Comparison of ENCODE assay signal across 9 mouse cellular contexts in genomic region chr8:88265511-88265910, GRCm38 (mm10). TPM values are rescaled to one million over a fixed set of nuclear protein-coding genes. Genes with fewer than 3 reads are reported as not detected.
DNase-seq lines count a peak whose midpoint lies in the region; ATAC-seq and TF ChIP-seq lines count a peak whose summit lies in the region.
"Had no signal": no experiment of that assay in that cellular context is flagged by ENCODE, and none has a peak within 500 bp of the region (broad histone marks: within the 10 kb centered on the region; RNA-seq: fewer than 3 reads in every experiment).

No protein-coding gene starts in this region.

- 14% methylated on average over 2 of the region's 2 CpGs for WGBS in hindbrain, postnatal 0 days
- WGBS in hindbrain, embryonic 14.5 days = 15% methylated on average over 2 of the region's 2 CpGs

- peak; percentile 20 for DNase-seq in hindbrain, postnatal 0 days (ENCODE audit: low spot score)
- no peak for DNase-seq in hindbrain, embryonic 14.5 days (ENCODE audit: low spot score)
- DNase-seq in 416B (ENCODE audit: low read depth) = peak; percentile 60
- DNase-seq in brain, adult 2 months (ENCODE audit: low read depth, low spot score) = peak; percentile 27
- peak; percentile 81 for DNase-seq in forelimb bud, embryonic 11.5 days (ENCODE audit: low read depth, low spot score)
- DNase-seq in gastrocnemius, postnatal 14 days = no peak
- DNase-seq in layer of hippocampus, adult 2 months (ENCODE audit: low spot score in 2 of 2) = no peak

- H3K4me1 ChIP-seq in hindbrain, postnatal 0 days (ENCODE audit: insufficient read depth, low read length) = no peaks in the 10 kb centered on the region
- H3K4me1 ChIP-seq in hindbrain, embryonic 14.5 days (replicated peaks; ENCODE audit: control insufficient read depth, insufficient read depth, low read length) = no peaks in the 10 kb centered on the region

- no peak overlapping the region for H3K9ac ChIP-seq in hindbrain, postnatal 0 days (replicated peaks; ENCODE audit: low read length)
- no peak overlapping the region for H3K9ac ChIP-seq in hindbrain, embryonic 14.5 days
- H3K9ac ChIP-seq: neural tube, embryonic 12.5 days had no signal

- H3K27ac ChIP-seq in hindbrain, postnatal 0 days = no peak overlapping the region
- H3K27ac ChIP-seq in hindbrain, embryonic 14.5 days = no peak overlapping the region
- H3K27ac ChIP-seq in layer of hippocampus, adult 2 months = no peak overlapping the region
- H3K27ac ChIP-seq: neural tube, embryonic 12.5 days had no signal

- no peaks in the 10 kb centered on the region for H3K9me3 ChIP-seq in hindbrain, postnatal 0 days (ENCODE audit: low read length)
- H3K9me3 ChIP-seq in hindbrain, embryonic 14.5 days (ENCODE audit: control insufficient read depth, low read length) = no peaks in the 10 kb centered on the region
- H3K9me3 ChIP-seq: neural tube, embryonic 12.5 days had no signal

- H3K4me2 ChIP-seq in hindbrain, postnatal 0 days (ENCODE audit: low read depth, low read length) = no peak overlapping the region
- no peak overlapping the region for H3K4me2 ChIP-seq in hindbrain, embryonic 14.5 days (replicated peaks)
- H3K4me2 ChIP-seq: neural tube, embryonic 12.5 days had no signal

- intact Hi-C loops in gastrocnemius, postnatal 14 days (cut with DNase I; ENCODE audit: low total_unique reads) = loop anchor here (5.0 to 10.0 kb wide), 2 partner anchors 92 to 359 kb away; no protein-coding TSS in a partner anchor

- no peaks in the 10 kb centered on the region for H3K36me3 ChIP-seq in hindbrain, postnatal 0 days (ENCODE audit: insufficient read depth, low read length)
- no peaks in the 10 kb centered on the region for H3K36me3 ChIP-seq in hindbrain, embryonic 14.5 days (replicated peaks; ENCODE audit: control insufficient read depth, insufficient read depth)
- H3K36me3 ChIP-seq: neural tube, embryonic 12.5 days had no signal

- H3K27me3 ChIP-seq in hindbrain, postnatal 0 days (ENCODE audit: insufficient read depth, low read length) = no peaks in the 10 kb centered on the region
- no peaks in the 10 kb centered on the region for H3K27me3 ChIP-seq in hindbrain, embryonic 14.5 days (ENCODE audit: control insufficient read depth, insufficient read depth, low read length)
- H3K27me3 ChIP-seq: neural tube, embryonic 12.5 days had no signal

- no peak for TF ChIP-seq CTCF in hindbrain, postnatal 0 days (IDR thresholded peaks at IDR 0.05; ENCODE audit: low read depth)
- no peak for TF ChIP-seq CTCF in layer of hippocampus, adult 2 months (conservative IDR thresholded peaks at IDR 0.05)

- H3K4me3 ChIP-seq in hindbrain, postnatal 0 days (ENCODE audit: low read length) = no peak overlapping the region
- no peak overlapping the region for H3K4me3 ChIP-seq in hindbrain, embryonic 14.5 days (replicated peaks; ENCODE audit: low read length)
- H3K4me3 ChIP-seq in layer of hippocampus, adult 2 months = no peak overlapping the region
- H3K4me3 ChIP-seq: neural tube, embryonic 12.5 days had no signal

- no peak for ATAC-seq in hindbrain, postnatal 0 days
- ATAC-seq in hindbrain, embryonic 14.5 days (ENCODE audit: low FRiP score) = no peak
- ATAC-seq in erythroid progenitor cell, adult 5-6 weeks (replicated peaks; ENCODE audit: low FRiP score, poor library complexity, severe bottlenecking) = no peak

RNA-seq across cellular contexts. Expression of gene Adcy7, which starts 6.7 kb away (rescaled TPM):
- 21.2 and 23.2 TPM in 2 replicates for total RNA-seq in hindbrain, postnatal 0 days (2014; rRNA removed)
- polyA plus RNA-seq in hindbrain, postnatal 0 days (2015; fragmentation: Nextera tagmentation; extraction: Ambion mirVana) = 7.6 and 8.6 TPM in 2 replicates
- polyA plus RNA-seq in hindbrain, embryonic 14.5 days (2014; fragmentation: Nextera tagmentation; extraction: Ambion mirVana) = 4.9 and 6.3 TPM in 2 replicates
- 10 to 100 TPM in 1 of 2 experiments, 1 to 10 TPM in 1; 6.8 to 13.3 TPM for total RNA-seq in gastrocnemius, postnatal 14 days (2021)
- total RNA-seq in layer of hippocampus, adult 2 months (2021) = 1 to 10 TPM; 2.1 to 2.6 TPM
- 4.6 and 5.4 TPM in 2 replicates for total RNA-seq in erythroid progenitor cell, adult 5-6 weeks (2015; ENCODE audit: low replicate concordance)
- 2.4 and 6.3 TPM in 2 replicates for total RNA-seq in erythroid progenitor cell, adult 5-6 weeks (2017; ENCODE audit: low replicate concordance)

Comparison
In these comparisons a context has a peak if more than half of its experiments do, and no peak if none do; other contexts are left out.
1. DNase-seq: peak in hindbrain, postnatal 0 days (single experiment), 416B (single experiment), brain, adult 2 months (single experiment) and forelimb bud, embryonic 11.5 days (single experiment); none in hindbrain, embryonic 14.5 days (single experiment), gastrocnemius, postnatal 14 days (single experiment) and layer of hippocampus, adult 2 months (0 of 2).